Mouse (Mus musculus): Measurements from ENCODE around the gene Lrsam1.

DNA sequence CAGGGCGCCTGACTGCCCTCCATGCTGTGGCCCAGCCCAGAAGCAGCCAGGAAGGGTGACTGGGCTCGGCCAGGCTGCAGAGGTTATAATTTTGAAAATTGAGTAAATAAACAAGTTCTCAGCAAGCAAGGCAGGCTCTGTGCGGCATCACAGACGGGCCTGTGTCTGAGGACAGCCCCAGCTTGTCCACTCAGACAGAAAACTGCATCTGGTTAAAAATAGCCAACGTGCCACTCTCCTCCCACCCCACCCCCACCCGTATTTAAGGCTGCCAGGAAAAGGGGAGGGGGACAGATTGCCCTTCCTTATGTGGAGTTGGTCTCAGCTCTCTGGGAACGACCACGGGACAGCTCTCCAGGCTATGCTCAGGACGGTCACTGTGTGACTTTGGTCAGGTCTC, 73.4 kb downstream of the Lrsam1 start:
- no peak for TF ChIP-seq CTCF (IDR thresholded peaks at IDR 0.05; ENCODE audit: borderline replicate concordance, insufficient read depth, low read depth, low read length)
- no peak for TF ChIP-seq POLR2A (IDR thresholded peaks at IDR 0.05; ENCODE audit: borderline replicate concordance, insufficient read depth, low read length)

Measured in cerebellum, adult 2 months (tissue).